Mouse (Mus musculus): ENCODE measurements around the gene Mllt10.

The Mllt10 gene

GRCm38 (mm10) chr2:18033166-18034108 lies 21.6 kb upstream of the Mllt10 start:
- in situ Hi-C loops (cut with MboI), result loop anchor here (25.0 kb wide), 1 partner anchor 654 kb away; the partner anchor contains the start of genes Bmi1 and Spag6

DNA sequence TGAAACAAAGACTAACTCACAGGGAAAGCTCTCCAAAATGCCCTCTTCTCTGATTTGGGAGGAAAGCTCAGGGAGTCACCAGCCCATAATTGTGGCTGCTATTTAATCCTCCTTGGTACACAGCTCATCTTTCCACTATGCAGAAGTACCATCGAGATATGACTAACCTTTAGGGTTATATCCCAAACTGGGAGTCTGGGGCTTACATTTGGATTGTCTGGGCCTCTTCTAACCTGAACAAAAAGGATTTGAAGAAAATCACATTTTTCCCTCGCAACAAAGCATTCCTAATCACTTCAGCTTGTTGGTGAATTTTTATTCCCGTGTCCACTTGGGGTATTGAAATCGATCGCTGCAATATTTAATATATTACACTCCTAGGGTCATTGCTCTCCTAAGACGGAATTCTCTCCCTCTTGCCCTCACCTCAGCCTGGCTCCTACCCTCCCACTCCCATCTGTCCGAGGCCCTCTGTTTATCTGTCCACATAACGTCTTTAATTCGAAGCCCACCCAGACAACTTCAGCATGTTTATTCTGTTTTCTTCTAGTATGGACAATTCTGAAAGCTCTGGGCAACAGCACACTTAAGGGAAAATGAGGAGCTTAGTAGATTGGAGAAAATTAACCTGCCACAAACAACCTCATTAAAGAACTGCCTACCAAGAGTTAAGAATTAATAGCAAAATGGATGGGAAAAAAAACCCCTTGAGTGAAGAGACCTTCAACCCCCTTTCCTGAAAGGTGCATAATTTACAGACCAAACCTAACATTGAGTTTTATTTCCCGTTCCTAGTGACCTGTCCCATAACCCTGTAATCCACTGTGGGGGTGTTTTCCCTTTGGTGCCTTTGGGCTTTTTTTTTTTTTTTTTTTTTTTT lies 20.4 kb upstream of the Mllt10 start:
- in situ Hi-C loops (cut with MboI), result loop anchor here (25.0 kb wide), 1 partner anchor 653 kb away; the partner anchor contains the start of genes Bmi1 and Spag6

GRCm38 (mm10) chr2:18037491-18037890 lies 17.5 kb upstream of the Mllt10 start, which contains the start of gene A930004D18Rik:
TSS of gene A930004D18Rik (minus strand) at chr2:18037737.
- in situ Hi-C loops (cut with MboI), result loop anchor here (25.0 kb wide), 1 partner anchor 650 kb away; the partner anchor contains the start of genes Bmi1 and Spag6

GRCm38 (mm10) chr2:18038141-18038752 lies 16.8 kb upstream of the Mllt10 start:
- in situ Hi-C loops (cut with MboI), result loop anchor here (25.0 kb wide), 1 partner anchor 649 kb away; the partner anchor contains the start of genes Bmi1 and Spag6

DNA sequence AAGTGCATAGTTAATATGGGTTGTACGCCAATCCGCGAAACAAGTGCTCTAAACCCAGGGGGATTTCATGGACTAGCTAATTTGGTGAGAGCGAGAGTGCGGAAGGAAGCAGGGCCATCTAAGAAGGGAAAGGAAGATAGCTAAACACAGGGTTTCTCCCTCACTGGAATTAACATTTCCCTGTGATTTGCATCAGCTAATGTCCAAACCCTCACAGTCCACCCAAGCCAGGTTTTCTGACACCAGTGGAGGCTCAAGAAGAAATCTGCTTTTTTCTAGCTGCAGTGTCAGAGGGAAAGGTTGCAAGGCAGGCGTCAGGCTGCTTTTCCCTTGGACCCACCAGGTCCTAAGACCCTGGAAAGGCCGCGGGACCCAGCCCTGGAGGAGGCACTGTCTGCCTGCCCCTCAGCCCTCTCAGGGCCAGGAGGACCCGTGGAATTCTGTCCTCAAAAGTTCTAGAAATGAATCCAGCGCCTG lies 16.1 kb upstream of the Mllt10 start:
- in situ Hi-C loops (cut with MboI), result loop anchor here (25.0 kb wide), 1 partner anchor 648 kb away; the partner anchor contains the start of genes Bmi1 and Spag6

DNA sequence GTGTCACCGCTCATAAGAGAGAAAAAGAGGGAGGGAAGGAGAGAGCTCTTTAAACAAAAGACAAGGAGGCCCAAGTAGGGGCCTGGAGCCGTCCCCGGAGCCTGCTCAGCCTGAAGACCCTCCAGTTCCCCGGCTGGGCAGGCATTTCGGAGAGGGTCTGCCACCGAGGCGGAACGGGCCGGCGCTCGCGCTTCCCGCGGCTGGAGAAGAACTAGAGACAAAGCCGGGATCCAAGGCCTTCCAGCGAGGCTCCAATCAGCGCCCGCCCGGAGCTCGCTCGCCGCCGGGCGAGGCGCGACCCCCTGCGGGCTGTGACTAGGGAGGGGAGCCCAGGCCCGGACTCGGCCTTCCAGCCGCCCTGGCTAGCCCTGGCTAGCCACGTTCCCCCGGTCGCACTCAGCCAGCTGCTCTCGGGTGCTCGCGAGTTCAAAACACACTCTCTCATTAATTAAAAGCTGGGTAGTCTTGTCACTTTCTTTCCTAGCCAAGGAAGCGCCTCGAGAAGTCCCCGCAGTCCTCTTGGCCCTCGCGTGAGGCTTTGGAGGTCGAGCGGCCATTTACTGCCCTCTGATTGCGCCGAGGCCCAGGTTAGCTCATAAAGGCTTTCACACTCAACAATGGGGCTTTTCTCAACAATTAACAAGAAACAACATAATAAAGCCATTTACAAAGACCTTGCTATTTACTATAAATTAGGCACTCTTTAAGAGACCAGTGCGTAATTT lies 15.3 kb upstream of the Mllt10 start:
- in situ Hi-C loops (cut with MboI), result loop anchor here (25.0 kb wide), 1 partner anchor 648 kb away; the partner anchor contains the start of genes Bmi1 and Spag6

DNA sequence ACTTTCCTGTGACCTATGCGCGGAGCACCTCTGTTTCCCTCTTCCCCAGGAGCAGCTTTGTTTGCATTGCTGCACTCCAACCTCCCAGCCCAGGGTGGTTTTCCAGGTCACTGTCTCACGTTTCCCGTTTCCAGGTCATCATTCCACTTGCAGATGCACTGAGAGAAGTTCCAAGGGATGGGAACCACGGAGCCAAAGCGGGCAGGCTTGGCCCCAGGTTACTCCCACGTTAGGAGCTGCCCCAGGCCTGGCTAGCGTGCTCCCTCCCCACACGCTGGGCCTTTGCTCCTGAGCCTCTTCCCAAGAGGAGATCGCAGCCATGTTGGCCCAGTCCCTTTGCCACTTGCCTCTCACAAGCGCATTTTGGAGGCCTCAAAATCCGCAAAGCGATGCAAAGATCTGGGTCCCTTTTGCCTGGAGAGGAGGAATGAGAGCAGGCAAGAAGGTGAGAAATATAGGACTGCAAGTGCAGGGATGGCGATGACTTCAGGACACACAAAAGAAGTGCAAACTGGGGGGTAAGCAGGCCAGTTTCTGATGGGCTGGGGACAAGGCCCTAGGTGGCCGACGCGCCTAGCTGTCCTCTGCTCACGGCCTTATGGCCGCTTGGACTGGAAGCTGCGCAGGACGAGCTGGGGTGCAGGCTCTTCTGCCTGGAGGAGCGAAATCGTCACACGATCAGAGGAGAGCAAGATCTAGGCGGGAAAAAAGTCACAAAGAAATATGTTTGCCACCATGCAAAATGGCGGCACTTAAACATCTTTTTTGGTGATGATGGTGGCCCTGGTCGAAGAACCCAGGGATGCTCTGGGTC lies 14.5 kb upstream of the Mllt10 start:
- in situ Hi-C loops (cut with MboI), result loop anchor here (25.0 kb wide), 1 partner anchor 647 kb away; the partner anchor contains the start of genes Bmi1 and Spag6

DNA sequence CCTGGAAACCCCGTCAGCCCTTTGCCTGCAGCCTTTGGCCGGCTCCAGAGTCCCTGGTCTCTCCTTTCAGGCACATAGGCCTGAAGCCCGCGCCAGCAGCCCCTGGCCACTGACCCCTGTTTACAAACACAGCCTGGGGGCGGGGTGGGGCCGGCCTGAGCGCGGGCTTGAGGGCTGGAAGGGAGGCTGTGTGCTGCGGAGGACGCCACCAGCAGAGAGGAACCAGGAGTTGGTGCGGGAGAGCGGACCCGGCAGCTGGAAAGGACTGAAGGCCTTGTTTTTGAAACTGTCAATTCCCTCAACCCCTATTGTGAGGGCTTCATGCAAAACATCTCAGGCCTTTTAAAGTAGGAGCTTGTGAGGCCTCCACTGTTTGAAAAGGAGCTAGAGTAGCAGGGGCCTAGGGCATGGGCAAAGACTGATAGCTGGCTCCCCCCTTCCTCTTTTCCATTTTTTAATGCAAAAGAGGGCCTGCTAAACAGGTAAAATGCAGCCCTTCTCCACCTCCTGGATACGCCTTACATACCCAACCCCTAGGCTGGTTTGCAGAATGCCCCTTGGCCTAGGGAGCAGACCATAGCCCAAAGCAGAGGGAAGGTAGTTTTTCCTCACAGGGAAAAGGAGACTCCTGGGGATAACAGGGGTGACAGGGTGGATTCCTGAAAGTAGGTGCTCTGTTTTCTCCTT lies 13.7 kb upstream of the Mllt10 start:
- in situ Hi-C loops (cut with MboI), result loop anchor here (25.0 kb wide), 1 partner anchor 646 kb away; the partner anchor contains the start of genes Bmi1 and Spag6

DNA sequence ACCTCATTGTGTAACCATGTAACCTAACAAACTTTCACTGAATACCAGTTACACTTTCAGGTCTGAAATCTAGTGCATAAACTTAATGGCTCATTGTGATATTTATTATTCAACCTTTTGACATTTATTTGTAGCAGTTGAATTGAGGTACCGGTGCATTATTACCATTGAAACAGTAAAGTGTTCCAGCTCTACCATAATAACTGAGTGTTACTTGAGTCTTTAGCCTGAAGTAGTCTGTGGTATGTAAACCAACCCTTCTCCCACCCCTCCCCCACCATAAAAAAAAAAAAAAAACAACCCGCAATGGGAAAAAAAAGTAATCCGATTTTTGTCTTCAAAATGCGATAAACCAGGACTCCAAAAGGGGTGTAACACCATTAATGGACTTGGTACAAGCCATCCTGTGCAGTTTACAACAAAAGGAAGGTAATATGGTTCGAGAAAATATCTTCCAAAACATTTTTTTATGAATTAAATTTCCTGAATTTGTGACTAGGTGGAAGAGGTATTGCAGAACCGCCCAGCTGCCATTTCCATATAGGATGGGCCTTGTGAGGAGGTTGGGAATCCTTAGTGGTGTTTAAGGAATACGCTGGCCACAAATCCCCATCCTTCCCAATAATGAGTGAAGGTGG lies 9.8 kb upstream of the Mllt10 start:
- in situ Hi-C loops (cut with MboI), result loop anchor here (25.0 kb wide), 1 partner anchor 642 kb away; the partner anchor contains the start of genes Bmi1 and Spag6

DNA sequence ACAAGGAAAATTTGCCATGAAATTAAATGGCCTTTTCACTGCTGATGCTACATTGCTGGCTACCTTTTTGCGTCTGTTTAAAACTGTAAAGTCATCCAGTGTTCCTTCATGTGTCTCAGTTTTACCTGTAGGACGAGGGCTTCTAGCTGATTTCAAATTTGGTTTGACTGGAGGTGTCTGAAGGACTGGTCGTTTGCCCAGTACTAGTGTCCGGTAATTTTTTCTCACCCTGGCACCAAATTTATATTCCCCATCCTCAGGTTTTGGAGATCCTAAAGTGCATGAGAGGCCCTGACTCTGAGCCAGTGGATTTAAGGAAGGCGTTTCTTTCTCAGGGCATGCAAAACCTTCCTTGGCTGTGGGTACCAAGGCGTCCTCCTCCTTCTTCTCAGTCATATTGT lies 9.3 kb upstream of the Mllt10 start:
- in situ Hi-C loops (cut with MboI), result loop anchor here (25.0 kb wide), 1 partner anchor 642 kb away; the partner anchor contains the start of genes Bmi1 and Spag6

DNA sequence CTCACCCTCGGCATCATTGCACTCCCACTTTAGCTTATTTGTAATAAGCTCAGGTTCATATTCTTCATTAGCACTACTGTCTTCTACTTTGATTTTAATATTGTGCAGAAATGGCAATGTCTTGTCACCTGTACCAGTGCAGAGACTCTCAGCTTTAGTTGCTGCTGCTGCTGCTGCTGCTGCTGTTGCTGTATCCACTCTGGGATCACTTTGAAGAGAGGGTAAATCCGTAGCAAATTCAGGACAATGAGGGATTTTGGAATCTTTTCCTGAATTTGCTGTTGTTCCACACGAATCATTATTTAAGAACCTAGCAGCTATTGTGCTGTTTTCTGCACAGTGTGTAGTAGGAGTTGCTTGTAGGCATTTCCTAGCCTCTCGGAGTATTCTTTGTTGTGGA lies 8.9 kb upstream of the Mllt10 start:
- in situ Hi-C loops (cut with MboI), result loop anchor here (25.0 kb wide), 1 partner anchor 641 kb away; the partner anchor contains the start of genes Bmi1 and Spag6

DNA sequence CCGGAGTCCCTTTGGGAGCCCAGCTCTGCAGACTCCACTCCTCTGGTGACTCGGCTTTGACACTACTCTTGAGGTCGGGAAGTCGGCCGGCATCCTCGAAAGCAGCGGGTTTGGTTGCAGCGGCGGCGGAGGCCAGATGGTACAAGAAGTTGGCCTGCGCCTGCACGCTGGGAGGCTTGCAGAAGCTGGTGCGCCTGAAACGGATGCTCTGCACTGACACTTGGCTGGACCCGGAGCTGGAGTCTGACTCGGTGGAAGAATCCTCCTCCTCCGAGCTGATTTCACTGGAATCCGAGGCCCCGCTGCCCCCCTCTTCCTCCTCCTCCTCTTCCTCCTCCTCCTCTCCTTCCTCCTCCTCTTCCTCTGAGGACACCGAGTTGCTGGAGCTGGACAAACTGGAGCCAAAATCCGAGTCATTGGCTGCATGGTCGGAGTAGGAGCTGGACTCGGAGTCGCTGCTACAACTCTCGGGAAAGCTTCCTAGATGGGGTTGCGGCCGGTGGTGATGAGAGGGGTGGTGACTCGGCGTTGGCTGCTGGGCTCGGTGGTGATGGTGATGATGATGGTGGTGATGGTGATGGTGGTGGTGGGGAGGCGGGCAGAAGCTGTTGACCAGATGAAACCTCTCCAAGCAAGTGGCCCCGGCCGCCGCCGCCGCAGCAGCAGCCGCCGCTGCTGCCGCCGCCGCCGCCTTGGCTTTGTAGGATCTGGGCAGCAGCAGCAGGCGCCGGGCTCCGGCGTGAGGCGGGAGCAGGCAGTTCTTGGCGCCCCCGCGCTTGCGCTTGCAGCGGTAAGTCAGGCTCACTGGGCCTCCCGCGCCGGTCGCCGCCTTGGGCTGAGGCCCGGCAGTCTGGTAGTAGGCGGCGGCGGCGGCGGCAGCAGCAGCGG lies 8.0 kb upstream of the Mllt10 start:
- in situ Hi-C loops (cut with MboI), result loop anchor here (25.0 kb wide), 1 partner anchor 640 kb away; the partner anchor contains the start of genes Bmi1 and Spag6

DNA sequence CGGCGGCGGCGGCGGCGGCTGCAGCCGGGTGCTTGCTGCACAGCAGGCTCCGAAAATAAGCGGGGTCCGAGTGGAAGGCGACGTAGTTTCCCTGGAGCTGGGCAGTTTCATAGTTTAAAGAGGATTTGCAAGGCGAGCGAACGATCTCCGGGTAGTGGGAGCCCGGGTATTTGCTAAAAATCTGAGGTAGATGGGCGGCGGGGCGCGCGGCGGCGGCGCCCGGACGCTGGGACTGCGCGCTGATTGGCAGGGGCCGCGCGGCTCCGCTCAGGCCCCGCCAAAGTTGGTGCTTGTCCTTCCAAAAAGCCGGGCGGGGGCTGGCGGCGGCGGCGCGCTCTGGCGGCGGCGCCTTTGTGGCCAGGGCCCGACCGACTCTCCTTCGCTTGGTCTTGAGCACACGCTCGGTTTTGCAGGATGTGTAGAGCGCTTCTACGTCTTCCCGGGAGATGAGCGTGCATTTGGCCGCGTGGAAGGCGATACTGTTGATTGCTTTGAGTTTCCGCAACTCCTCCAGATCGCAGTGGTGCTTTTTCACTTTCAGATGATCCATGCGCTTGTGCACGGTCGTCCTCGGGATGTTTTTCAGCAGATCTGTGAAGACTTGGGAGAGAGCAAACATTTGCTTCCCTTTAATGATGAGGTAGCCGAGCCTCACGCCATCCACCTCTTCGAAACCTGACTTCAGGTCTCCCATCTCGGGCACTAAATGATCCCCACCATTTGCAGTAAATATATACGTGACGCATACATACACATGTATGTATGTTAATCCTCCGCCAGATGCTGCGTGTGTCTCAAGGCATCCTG lies 7.2 kb upstream of the Mllt10 start:
- in situ Hi-C loops (cut with MboI), result loop anchor here (25.0 kb wide), 1 partner anchor 639 kb away; the partner anchor contains the start of genes Bmi1 and Spag6

DNA sequence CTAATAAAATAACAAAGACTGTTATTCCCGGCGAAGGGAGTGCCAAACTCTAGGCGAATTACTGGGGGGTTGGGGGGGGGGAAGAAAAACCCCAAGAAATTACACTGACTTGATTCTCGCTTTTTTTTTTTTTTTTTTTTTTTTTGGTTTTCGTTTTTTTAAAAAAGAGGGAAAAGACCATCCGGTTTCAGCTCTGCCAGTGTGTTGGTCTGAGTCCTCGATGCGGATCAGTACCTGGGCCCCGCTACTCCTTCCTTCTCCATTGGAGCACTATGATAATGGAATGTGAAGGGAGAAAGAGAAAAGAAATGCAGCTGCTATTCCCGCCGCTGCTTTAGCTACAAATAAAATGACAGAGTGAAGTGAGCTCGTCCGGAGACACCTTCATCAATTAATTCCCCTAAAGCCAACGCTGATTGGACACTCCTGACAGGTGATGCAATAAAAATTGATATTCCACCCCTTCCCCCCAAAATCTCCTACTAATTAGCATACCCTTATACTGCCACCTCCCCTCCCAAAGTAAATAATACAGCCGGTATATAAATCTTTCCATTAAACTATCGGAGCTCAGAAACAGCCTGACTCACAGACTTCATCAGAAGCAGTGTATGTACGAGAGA lies 6.5 kb upstream of the Mllt10 start, which contains the start of gene Skida1:
Gene Skida1 (minus strand): TSS at position 599 of the 623 bp plus-strand sequence.
- in situ Hi-C loops (cut with MboI), result loop anchor here (25.0 kb wide), 1 partner anchor 639 kb away; the partner anchor contains the start of genes Bmi1 and Spag6

DNA sequence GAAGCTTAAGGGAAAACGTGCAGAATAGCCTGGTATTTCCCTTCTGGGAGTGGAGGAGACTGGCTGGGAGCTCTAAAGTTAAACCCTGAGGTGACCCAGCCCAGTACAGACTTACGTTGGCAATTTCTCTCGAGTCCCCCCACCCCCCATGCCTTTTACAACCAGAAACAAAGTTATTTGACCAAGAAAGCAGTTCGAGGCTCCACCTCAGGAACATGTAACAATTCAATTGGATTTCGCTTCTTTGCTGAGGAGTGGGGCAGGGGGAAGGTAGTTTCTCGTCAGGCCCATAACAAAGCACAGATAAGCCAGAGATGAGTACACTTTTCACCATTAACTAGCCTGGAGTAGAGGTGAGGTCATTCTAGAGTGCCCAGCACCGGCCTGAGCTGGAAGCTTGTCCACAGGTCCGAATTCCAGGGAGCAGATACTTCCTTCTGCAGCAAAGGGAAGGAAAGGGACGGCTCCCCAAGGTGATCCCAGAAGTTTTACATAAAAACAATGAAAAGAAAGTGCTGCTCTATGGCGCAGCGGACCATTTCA lies 5.7 kb upstream of the Mllt10 start:
- in situ Hi-C loops (cut with MboI), result loop anchor here (25.0 kb wide), 1 partner anchor 638 kb away; the partner anchor contains the start of genes Bmi1 and Spag6

Data from mature B cell (primary cell).